Mouse (Mus musculus) CD4-positive naive resting alpha-beta T cell, adult 76 days (primary cell): ENCODE measurements around the gene Olfr1336. TPM values are rescaled to one million over a fixed set of nuclear protein-coding genes. Genes with fewer than 3 reads are reported as not detected.

Experiments
- total RNA-seq: library from RNA; stranded (reverse); gene quantifications from one replicate; pipeline ENCODE4 v1.2.4, GENCODE M21; 2023

Olfr1336 gene
- total RNA-seq: not detected

DNA sequence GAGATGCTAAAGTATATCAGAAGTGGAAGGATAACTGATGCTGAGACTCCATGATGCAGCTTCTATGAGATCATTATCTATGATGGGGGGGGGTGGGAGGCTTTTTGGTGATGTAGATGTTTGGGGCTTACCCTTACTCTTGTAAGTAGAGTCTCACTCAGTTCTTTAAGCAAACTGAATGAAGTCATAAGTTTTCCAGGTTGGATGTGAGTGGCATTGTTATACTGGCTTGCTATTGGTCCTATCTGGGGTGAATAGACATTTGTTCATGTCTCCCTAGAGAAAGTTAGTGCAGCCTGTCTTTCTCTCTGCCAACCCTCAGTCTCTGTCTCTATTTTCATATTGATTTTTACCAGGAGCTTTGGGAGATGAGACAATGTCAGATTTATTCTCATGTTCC, at the start of gene Olfr1336:
Olfr1336 (plus strand) TSS at position 301 of the 400 bp plus-strand sequence.

DNA sequence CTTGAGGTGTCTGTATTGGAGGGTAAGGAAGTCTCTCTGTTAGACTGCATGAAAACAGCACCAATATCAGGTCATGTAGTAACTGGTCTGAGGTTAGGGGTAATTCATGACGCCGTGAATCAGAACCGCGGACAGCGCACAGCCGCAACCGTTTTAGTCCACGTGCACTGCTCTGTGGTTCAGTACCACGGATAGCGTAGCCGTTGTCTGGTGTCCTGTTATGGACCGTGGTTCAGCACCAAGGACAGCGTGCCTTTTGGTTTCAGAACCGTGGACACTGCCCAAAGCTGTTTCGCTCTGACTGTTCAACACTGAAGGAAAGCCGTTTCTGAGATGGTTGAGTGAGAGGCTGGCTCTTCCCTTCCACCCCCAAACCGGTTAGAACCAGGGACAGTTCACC, 45.9 kb upstream of the Olfr1336 start, which contains the start of gene Gm20715:
Gm20715 (plus strand) TSS at position 235 of the 400 bp plus-strand sequence.

GRCm38 (mm10) chr7:6438388-6438787, 17.6 kb upstream of the Olfr1336 start, which contains the start of gene Olfr1344:
TSS of gene Olfr1344 (plus strand) at chr7:6438688.

DNA sequence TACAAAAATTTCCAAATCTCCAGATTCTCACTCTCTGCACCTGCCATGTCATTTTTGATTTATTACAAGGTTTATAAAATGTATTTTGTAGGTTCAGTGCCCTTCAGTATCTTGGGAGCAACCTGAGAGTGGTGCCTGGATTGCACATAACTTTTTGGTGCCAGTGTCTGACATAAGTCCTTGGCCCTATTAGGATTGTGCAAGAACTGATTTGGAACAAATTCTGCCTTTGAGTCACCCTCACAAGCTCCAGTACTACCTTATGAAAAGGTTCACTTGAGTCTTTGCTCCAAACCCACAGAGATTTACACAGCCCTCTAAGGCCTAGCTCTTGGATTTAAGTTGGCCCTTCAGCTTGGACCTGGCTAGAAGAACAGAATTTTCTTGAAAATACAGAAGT, 11.0 kb downstream of the Olfr1336 start, which contains the start of gene Olfr1346:
Olfr1346 (plus strand) TSS at position 151 of the 400 bp plus-strand sequence.

GRCm38 (mm10) chr7:6486841-6487240, 30.9 kb downstream of the Olfr1336 start, which contains the start of gene Olfr5:
TSS of gene Olfr5 (minus strand) at chr7:6486941.

GRCm38 (mm10) chr7:6499655-6500054, 43.7 kb downstream of the Olfr1336 start, which contains the start of gene Olfr1347:
TSS of gene Olfr1347 (minus strand) at chr7:6499755.

DNA sequence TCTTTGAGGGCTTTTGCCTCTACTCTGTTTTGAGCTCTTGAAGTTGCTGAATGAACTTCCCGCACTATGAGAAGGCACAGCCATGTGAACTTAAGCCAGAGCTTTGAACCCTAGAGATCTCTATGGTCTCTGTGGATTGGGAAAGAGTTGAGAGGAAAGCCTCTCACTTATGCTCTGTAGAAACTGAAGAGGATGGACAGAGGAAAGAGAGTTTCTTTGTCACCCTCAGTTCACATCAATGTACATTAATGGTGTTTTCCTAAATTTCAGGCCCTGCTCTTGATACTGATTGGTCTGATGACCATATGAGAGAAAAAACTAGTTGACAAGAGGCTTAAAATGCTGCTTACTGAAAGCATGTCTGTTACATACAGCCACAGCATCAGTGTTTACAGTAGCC, 52.7 kb downstream of the Olfr1336 start, which contains the start of gene Olfr1348:
Olfr1348 (minus strand) TSS at position 101 of the 400 bp plus-strand sequence.

Other genes with a start within 250 kb of the Olfr1336 start
- not detected for gene Zscan5b, start 233.9 kb upstream of the Olfr1336 start, total RNA-seq
- gene Epp13, start 203.5 kb upstream of the Olfr1336 start, total RNA-seq: not detected
- 5.9 TPM for gene Zfp667, start 169.6 kb upstream of the Olfr1336 start, total RNA-seq
- gene Zfp583, start 124.9 kb upstream of the Olfr1336 start, total RNA-seq: 0.50 TPM
- 0.97 TPM for gene Gm3854, start 112.4 kb upstream of the Olfr1336 start, total RNA-seq
- 2.3 TPM for gene Zfp78, start 92.9 kb upstream of the Olfr1336 start, total RNA-seq
- gene Zfp28, start 72.9 kb upstream of the Olfr1336 start, total RNA-seq: 8.3 TPM
- 1.8 TPM for gene Smim17, start 57.5 kb upstream of the Olfr1336 start, total RNA-seq
- gene Gm20715, start 45.9 kb upstream of the Olfr1336 start, total RNA-seq: not detected
- not detected for gene Olfr1344, start 17.5 kb upstream of the Olfr1336 start, total RNA-seq
- gene Olfr1346, start 10.9 kb downstream of the Olfr1336 start, total RNA-seq: not detected
- gene Olfr5, start 30.8 kb downstream of the Olfr1336 start, total RNA-seq: not detected
- not detected for gene Olfr1347, start 43.6 kb downstream of the Olfr1336 start, total RNA-seq
- gene Olfr1348, start 52.6 kb downstream of the Olfr1336 start, total RNA-seq: not detected
- not detected for gene Olfr1349, start 66.8 kb downstream of the Olfr1336 start, total RNA-seq
- not detected for gene Olfr1350, start 108.7 kb downstream of the Olfr1336 start, total RNA-seq
- gene Zim1, start 240.3 kb downstream of the Olfr1336 start, total RNA-seq: not detected